Mouse (Mus musculus) spleen, adult 2 months (tissue): Measurements from ENCODE around the gene Ano9.

Source experiments
- CTCF ChIP-seq: fragments of 200-500 bp; IDR thresholded peaks from 2 replicates; pipeline ENCODE4 v1.5.1; 2011; ENCODE audit warnings: mild to moderate bottlenecking, inconsistent platforms; ENCODE audit not compliant: insufficient read depth, insufficient read length, insufficient replicate concordance; ENCODE audit errors: extremely low read depth
- POLR2A ChIP-seq: fragments of 200-500 bp; IDR thresholded peaks from 2 replicates; pipeline ENCODE4 v1.6.1; 2011; ENCODE audit warnings: low read depth, low read length, inconsistent platforms

DNA sequence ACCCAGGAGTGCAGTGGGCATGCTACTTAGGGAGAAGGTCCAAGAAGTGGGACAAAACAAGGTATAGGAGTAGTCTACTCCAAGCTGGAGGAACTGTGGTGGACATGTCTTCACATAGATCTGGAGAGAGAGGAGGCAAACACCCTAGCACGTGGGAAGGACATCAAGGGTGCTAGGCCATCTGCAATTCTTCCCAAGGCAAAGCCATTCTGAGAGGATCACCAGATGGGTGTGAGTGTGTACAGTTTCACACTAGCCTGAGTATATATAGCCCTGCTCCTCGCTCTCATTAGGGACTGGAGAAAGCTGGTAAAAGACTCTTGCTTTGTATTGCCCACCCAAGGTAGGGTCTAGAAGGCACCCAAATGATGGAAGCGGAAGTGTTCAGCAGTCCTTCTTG, 54.3 kb downstream of the Ano9 start:
- TF ChIP-seq POLR2A (no peak), CTCF (no peak)
